Mouse (Mus musculus) lung, adult 2 months (tissue): ENCODE measurements around the gene Copb1.

Source experiments
- CTCF ChIP-seq: fragments of 200-500 bp; IDR thresholded peaks from 2 replicates; pipeline ENCODE4 v1.5.1; 2011; ENCODE audit warnings: mild to moderate bottlenecking, low read length, control low read depth; ENCODE audit not compliant: insufficient read depth
- POLR2A ChIP-seq: fragments of 200-500 bp; IDR thresholded peaks from 2 replicates; pipeline ENCODE4 v1.6.1; 2011; ENCODE audit warnings: low read depth, mild to moderate bottlenecking, control low read depth, low read length, borderline replicate concordance; ENCODE audit errors: extremely low read depth

DNA sequence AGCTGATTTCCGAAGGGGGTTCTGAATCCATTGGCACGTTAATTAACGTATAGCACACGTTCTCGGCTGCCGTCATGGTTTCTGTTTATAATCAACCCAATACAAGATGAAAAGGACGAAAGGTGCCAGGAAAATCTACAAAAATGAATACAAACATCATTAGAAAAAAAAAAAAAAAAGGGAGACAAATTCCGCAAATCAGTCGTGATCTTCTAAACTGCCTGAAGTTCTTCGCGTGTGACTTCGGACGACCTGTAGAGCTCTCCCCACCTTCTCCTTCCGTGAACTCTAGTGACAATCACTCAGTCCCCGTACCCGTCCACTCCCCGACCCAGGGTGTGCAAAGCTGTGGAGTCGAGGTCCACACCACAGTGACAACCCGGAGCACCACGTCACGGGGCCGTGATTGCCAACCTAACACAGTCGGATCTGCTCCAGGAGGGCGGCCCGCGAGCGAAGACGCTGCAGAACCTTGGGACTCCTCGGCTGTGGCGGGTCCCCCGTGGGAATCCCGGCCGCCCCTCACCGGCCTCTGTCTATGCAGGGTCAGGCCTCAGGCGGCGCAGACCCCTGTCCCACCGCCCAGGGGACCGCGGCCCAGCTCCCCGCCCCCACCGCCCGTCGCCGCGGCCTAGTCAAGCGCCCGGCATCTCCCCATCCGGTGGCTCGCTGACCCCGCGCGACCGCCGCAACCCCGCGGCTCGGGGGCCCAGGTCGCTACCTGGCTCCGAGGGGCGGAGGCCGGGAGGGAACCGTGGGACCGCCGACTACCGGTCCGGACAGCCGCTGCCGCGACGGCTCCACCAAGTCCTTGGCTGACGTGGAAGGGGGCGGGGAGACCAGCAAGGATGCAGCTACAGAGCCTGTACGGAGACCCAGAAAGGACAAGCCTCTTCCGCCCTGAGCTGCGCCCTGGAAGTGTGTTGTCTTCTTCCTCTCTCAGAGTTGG is at the start of gene Copb1:
- TF ChIP-seq CTCF (no peak), POLR2A (peak; percentile 87; the same call in 1 of the 2 replicates)
